Mouse (Mus musculus) testis, adult 2 months (tissue): ENCODE data around the gene Apom.

ENCODE experiments used
- CTCF ChIP-seq: fragments of 200-500 bp; IDR thresholded peaks from 2 replicates; pipeline ENCODE4 v1.5.1; 2012; ENCODE audit warnings: low read depth, mild to moderate bottlenecking, inconsistent platforms, low read length, moderate library complexity; ENCODE audit not compliant: control insufficient read depth, insufficient read depth, insufficient replicate concordance
- POLR2A ChIP-seq: fragments of 200-500 bp; IDR thresholded peaks from 2 replicates; pipeline ENCODE4 v1.6.1; 2012; ENCODE audit warnings: low read depth, mild to moderate bottlenecking, inconsistent platforms, low read length, moderate library complexity; ENCODE audit not compliant: control insufficient read depth

GRCm38 (mm10) chr17:35140490-35140996, 8.7 kb upstream of the Apom start:
- TF ChIP-seq POLR2A (no peak), CTCF (no peak)
